Mouse (Mus musculus): ENCODE measurements at regions not wholly inside any gene's neighbourhood (a gene's known extent, or its start where the extent isn't known, plus 50 kb on each side); places are given as distances from the start of the nearest gene placed in this dataset.

- DNase-seq, result no peak
These were observed 334.9 kb upstream of the Rsrc1 start for GRCm38 (mm10) chr3:66646251-66646650.

GRCm38 (mm10) chr3:66649271-66649670, 331.9 kb upstream of the Rsrc1 start:
- no peak for DNase-seq

GRCm38 (mm10) chr3:66650076-66650748, 331.0 kb upstream of the Rsrc1 start:
- peak in 1 of 2 experiments; percentile 7 for DNase-seq

DNA sequence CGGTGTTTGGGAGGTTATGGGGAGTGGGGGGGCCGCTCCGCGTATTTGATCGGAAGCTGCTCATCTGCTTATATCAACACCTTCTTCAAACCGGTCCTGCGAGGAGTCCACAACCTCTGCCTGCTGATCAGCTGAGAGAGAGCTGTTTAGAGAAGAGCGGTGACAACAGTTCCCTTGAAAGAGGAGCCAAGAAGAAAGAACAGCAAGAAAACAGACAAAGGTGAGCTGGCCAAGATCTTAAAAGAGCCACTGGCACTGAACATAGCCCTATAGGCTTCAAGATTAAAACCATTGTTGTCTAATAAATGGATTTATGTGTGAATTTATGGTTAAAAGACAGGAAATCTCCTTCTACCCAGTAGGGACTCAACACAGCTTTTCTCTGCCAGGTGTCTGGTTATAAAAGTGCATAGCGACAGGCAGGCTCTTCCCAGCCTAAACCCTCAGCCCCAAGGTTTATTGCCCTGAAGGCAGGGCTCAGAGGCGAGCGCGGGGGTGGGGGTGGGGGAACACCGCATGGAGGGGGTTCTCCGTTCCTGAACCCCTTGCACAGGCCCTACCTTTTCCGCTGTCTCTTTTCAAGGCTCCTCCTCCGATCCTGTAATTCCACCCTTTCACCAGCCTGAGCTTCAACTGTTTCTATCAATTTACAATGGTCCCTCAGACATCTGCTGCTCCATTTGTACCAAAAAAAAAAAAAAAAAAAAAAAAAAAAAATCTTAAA, 330.3 kb upstream of the Rsrc1 start:
- DNase-seq, result no peak

- no peak for DNase-seq
These were observed 328.9 kb upstream of the Rsrc1 start for GRCm38 (mm10) chr3:66652139-66652846.

DNA sequence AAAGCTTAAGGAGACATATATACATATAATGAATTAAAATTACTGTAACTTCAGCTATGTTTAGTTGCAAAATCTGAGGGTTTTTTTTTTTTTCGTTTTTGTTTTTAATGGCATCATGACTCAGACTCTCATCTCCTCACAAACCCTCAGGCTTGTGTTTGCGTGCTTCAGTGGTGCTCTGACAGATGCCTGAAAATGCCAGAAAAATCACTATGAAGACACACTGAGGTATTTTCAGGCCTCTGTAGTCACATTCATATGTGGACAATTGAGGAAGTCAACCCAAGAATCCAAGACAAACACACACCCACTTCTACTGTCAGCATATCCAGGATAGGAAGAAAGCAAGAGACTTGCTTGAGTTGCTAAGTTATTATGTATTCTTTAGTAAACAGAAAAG, 327.2 kb upstream of the Rsrc1 start:
- DNase-seq, result no peak

DNA sequence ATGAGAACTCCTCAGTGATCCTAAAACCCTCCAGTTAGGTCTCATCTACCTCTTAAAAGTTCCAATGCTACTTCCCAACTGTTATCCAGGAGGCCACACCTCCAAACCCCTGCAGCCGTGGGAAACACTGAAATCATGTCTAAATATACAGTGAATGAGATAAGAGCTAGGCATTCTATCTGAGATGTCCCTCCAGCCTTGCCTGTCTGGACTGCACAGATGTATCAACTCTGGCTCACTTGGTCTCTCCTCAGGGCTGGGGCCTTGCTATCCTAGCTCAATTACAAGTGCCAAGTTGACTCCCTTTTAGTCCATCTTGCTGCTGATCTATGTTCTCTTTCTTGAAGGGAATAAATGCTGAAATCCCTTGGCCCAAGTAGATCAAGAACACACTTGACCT, 326.3 kb upstream of the Rsrc1 start:
- no peak for DNase-seq

- no peak for DNase-seq
These were observed 324.7 kb upstream of the Rsrc1 start for GRCm38 (mm10) chr3:66656458-66656857.

DNA sequence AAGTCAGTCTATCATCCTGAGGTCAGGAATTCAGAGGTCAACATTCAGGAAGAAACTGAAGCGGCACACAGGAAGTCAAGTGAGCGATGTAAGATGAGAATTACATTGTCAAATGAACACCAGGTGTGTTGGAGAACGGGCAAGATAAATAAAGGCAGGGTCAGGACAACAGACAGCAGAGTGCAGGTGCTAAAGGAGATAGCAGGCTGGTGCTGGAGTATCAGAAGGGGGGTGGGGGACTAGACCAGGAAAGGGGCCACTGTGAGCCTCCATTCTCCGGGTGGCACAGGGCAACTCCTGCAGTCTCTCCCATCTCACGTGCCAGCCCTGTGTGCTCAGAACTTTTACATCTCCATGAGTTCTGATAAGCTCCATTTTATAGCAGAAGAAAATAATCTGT, 320.6 kb upstream of the Rsrc1 start:
- no peak for DNase-seq

DNA sequence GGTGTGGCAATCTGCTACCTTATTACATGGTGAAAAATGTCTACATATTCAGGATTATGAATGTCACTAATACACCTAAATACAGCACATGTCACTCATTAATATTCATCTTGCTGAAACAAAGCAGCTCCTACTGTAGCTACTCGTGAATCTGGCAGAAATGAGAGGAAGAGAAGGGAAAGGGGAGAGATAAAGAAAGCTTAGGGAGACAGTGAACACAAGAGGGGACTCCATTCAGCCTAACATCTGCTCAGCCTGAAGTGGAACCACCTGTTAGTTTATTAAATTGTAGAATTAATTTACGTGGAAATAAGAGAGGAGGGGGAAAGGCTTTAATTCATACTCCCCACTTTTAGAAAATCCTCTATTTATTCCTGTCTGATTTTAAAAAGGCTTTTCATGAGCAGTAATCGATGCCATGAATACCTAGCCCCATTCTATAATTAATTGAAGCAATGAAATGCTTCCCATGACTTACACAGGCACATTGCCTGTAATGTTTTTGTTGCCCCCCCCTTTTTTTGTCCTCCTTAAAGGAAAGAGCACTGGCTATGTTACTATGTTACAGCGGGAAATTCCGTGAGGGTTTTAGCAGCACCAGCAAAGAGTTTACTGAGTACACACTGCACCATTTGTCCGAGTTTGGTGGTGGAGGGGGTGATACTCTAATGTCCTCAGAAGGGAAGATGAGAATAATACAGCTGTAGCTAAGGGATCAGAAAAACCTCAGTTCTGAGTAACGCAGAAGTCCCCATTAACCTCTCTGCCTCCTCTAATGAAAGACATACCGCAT, 319.2 kb upstream of the Rsrc1 start:
- no peak for DNase-seq

- no peak for DNase-seq
These were observed 297.5 kb upstream of the Rsrc1 start for GRCm38 (mm10) chr3:66683589-66684286.

DNA sequence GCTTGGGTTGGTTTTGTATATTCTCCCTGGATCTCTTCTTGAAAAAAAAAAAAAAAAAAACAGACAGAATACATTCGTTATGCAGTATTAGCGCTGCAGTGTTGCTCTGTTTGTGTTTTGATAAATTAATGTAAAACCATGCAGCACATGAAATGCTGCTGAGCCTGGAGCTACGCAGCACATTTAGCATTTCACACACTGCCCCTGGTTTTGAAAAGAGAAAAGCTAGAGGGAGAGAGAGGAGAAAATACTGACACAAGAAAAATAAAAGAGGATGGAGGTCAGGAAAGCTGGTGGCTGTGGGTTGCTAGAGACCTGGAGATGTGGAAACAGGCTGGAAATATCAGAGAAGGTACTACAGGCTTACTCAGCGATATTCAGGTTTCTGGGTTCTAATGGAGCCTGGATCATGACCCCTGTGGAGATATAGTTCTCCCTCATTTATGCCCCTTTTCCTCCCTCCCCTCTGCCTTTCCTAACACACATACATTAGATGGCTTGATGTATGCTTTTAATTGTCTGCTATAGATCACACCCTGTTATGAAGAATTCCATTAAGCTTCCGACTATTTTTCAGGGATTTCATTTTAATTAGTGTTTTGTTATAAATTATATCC, 296.8 kb upstream of the Rsrc1 start:
- DNase-seq, result no peak

- DNase-seq, result no peak
These were observed 296.1 kb upstream of the Rsrc1 start for GRCm38 (mm10) chr3:66685136-66685535.

DNA sequence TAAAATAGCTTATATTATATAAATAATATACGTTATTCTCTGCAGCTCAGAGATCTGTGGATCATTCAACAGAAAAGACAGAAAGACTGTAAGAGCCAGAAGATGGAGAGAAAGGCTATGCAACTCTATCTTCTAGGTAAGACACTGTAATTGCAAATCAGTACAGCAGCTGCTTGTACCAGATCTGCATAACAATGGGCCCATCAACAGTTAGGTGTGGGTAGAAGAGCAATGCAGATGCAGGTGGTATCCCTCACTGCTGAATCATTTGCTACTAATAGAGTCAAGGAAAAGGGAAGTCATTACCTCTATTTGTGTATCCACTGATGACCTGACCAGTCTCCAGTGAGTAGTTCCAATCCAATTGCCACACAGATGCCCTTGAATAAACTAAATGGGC, 294.1 kb upstream of the Rsrc1 start:
- DNase-seq, result no peak

- no peak for DNase-seq
These were observed 290.2 kb upstream of the Rsrc1 start for GRCm38 (mm10) chr3:66690906-66691522.

- no peak for DNase-seq
These were observed 286.1 kb upstream of the Rsrc1 start for GRCm38 (mm10) chr3:66695125-66695524.

DNA sequence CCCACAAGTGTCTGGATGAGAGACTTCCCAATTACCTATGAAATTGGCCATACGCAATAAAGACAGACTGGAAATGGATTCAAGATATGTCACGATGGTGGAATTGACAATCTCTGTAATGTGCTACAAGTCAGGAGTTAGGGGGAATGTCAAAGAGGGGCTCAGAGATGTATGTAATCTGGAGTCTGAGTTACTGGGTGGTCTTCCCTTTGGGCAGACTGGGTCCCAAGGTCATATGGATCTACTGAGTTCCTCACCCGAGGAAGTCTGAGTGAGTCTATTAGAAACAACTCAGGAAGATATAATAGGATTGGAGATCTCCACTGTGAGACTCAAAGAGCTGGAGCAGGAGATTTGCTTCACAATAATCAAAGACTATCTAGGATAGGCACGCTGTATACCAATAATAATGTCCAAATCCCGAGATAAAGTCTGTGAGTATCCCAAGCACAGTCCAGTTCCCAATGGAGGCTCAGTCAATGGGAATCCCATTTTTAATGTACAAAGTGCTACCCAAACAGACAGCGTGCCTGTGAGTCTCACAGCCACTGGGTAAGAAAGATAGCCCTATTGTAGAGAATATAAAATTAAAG, 285.4 kb upstream of the Rsrc1 start:
- DNase-seq, result no peak

DNA sequence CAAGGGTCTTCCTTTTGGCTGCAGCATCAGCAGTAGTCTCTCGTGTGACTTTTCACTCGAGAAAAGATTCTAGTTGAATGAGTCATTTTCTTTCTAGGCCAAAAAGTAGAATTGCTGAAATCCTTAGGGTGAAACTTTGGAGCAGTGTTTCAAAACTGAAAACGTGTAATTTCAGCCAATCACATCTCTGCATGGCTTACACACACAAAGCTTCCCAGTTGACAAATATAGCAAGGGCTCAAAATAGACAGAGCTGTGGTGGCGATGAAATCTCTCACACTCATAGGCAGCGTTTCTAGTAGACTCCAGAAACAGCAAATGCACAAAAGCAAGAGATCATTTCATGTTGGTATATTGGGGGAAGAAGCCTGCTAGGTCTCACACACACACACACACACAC, 283.1 kb upstream of the Rsrc1 start:
- DNase-seq, result peak in 1 of 2 experiments; percentile 2

- DNase-seq, result no peak
These were observed 275.4 kb upstream of the Rsrc1 start for GRCm38 (mm10) chr3:66705766-66706165.

DNA sequence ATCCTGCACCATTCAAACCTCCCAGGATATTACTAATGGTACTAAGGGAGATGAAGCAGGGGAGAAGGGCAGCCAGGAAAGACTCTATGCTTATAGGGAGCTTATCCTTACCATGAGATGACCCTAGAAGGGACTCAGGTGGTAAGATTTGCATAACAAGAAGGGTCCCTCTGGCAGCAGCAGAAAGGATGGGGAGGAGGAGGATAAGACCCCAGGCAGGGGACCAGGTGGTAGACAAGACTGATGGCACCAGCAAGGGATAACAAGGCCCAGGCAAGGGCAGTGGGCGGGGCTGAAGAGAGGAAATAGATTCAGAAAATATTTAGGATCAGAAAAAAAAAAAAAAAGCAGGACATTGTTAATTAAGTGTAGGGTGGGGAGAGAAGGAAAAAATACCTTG, 245.7 kb upstream of the Rsrc1 start:
- DNase-seq, result no peak

Data from heart, adult 18-20 months (tissue).